Comparison of ENCODE assay signal across 12 mouse cellular contexts in genomic region chr12:40792184-40792650, GRCm38 (mm10).
DNase-seq lines count a peak whose midpoint lies in the region; ATAC-seq and TF ChIP-seq lines count a peak whose summit lies in the region.
"Had no signal": no experiment of that assay in that cellular context is flagged by ENCODE, and none has a peak within 500 bp of the region (broad histone marks: within the 10 kb centered on the region; RNA-seq: fewer than 3 reads in every experiment).

No protein-coding gene starts in this region.

- no peaks in the 10 kb centered on the region for H3K27me3 ChIP-seq in kidney, embryonic 16.5 days (ENCODE audit: insufficient read depth, low read length)
- H3K27me3 ChIP-seq in forebrain, embryonic 13.5 days = peaks cover 5% of the 10 kb centered on the region; the same call in 1 of the 2 replicates
- no peaks in the 10 kb centered on the region for H3K27me3 ChIP-seq in midbrain, embryonic 11.5 days (ENCODE audit: control insufficient read depth, insufficient read depth, low read length)
- no peaks in the 10 kb centered on the region for H3K27me3 ChIP-seq in liver, postnatal 0 days (ENCODE audit: insufficient read depth, low read length)
- H3K27me3 ChIP-seq: intestine, embryonic 15.5 days had no signal

- no peak for ATAC-seq in kidney, embryonic 16.5 days (ENCODE audit: low FRiP score, low TSS enrichment)
- peak; percentile 60 for ATAC-seq in forebrain, embryonic 13.5 days
- peak; percentile 41; the same call in 1 of the 2 replicates for ATAC-seq in midbrain, embryonic 11.5 days (ENCODE audit: low FRiP score)
- no peak for ATAC-seq in liver, postnatal 0 days
- ATAC-seq in monocyte, adult 5-6 weeks (replicated peaks; ENCODE audit: insufficient number of reproducible peaks, low FRiP score, low TSS enrichment, poor library complexity, severe bottlenecking) = no peak
- ATAC-seq: intestine, embryonic 15.5 days had no signal

- H3K4me3 ChIP-seq in kidney, embryonic 16.5 days (ENCODE audit: low read length) = no peak overlapping the region
- H3K4me3 ChIP-seq in cortical plate, adult 2 months (ENCODE audit: insufficient read depth, low read length) = no peak overlapping the region
- H3K4me3 ChIP-seq in forebrain, embryonic 13.5 days = no peak overlapping the region
- no peak overlapping the region for H3K4me3 ChIP-seq in midbrain, embryonic 11.5 days (ENCODE audit: low read depth, low read length)
- no peak overlapping the region for H3K4me3 ChIP-seq in liver, postnatal 0 days (ENCODE audit: low read depth, low read length)
- H3K4me3 ChIP-seq: heart, embryonic 15.5 days; intestine, embryonic 15.5 days had no signal

- peaks cover 18% of the 10 kb centered on the region for H3K4me1 ChIP-seq in kidney, embryonic 16.5 days (ENCODE audit: insufficient read depth, low read length)
- peaks cover 6% of the 10 kb centered on the region for H3K4me1 ChIP-seq in cortical plate, adult 2 months (ENCODE audit: control insufficient read depth, insufficient read depth, low read length)
- H3K4me1 ChIP-seq in forebrain, embryonic 13.5 days = peaks cover 52% of the 10 kb centered on the region
- peaks cover 11% of the 10 kb centered on the region for H3K4me1 ChIP-seq in midbrain, embryonic 11.5 days (ENCODE audit: control insufficient read depth, insufficient read depth, low read length)
- peaks cover 2% of the 10 kb centered on the region; the same call in 1 of the 2 replicates for H3K4me1 ChIP-seq in liver, postnatal 0 days (ENCODE audit: insufficient read depth)

- H3K36me3 ChIP-seq in kidney, embryonic 16.5 days (ENCODE audit: insufficient read depth, low read length) = no peaks in the 10 kb centered on the region
- H3K36me3 ChIP-seq in forebrain, embryonic 13.5 days (ENCODE audit: poor library complexity, severe bottlenecking) = no peaks in the 10 kb centered on the region
- H3K36me3 ChIP-seq in midbrain, embryonic 11.5 days (ENCODE audit: control insufficient read depth, insufficient read depth, low read length) = no peaks in the 10 kb centered on the region
- no peaks in the 10 kb centered on the region for H3K36me3 ChIP-seq in liver, postnatal 0 days (replicated peaks; ENCODE audit: insufficient read depth, low read length)
- H3K36me3 ChIP-seq: heart, embryonic 15.5 days; intestine, embryonic 15.5 days had no signal

- no peak for TF ChIP-seq EP300 in liver, postnatal 0 days (IDR thresholded peaks at IDR 0.05; ENCODE audit: low read depth)

- no peak for DNase-seq in kidney, postnatal 10 days
- DNase-seq in midbrain, embryonic 11.5 days (ENCODE audit: low spot score, missing footprints) = no peak
- no peak for DNase-seq in left cerebral cortex, adult 9 months (ENCODE audit: low spot score in 2 of 2)
- no peak for DNase-seq in liver, postnatal 0 days
- DNase-seq: cerebellum, adult 8-10 months; gastrocnemius, postnatal 25 days had no signal

- no peaks in the 10 kb centered on the region for H3K9me3 ChIP-seq in kidney, embryonic 16.5 days (ENCODE audit: low read length)
- H3K9me3 ChIP-seq in forebrain, embryonic 13.5 days (replicated peaks) = no peaks in the 10 kb centered on the region
- no peaks in the 10 kb centered on the region for H3K9me3 ChIP-seq in midbrain, embryonic 11.5 days (ENCODE audit: control insufficient read depth, low read length)
- no peaks in the 10 kb centered on the region for H3K9me3 ChIP-seq in liver, postnatal 0 days (ENCODE audit: low read length)
- H3K9me3 ChIP-seq: heart, embryonic 15.5 days; intestine, embryonic 15.5 days had no signal

- no peak for TF ChIP-seq POLR2A in cortical plate, adult 2 months (IDR thresholded peaks at IDR 0.05; ENCODE audit: extremely low read depth, insufficient read depth, low read length)

- H3K27ac ChIP-seq in kidney, embryonic 16.5 days (ENCODE audit: low read length) = 0 out of 2 replicates have a peak overlapping the region, but pooled peaks have one; percentile 5
- H3K27ac ChIP-seq in cortical plate, adult 2 months (ENCODE audit: insufficient read depth, low read length) = 0 out of 2 replicates have a peak overlapping the region, but pooled peaks have one; percentile 29
- peak overlapping the region; percentile 3; the same call in 1 of the 2 replicates for H3K27ac ChIP-seq in forebrain, embryonic 13.5 days
- peak overlapping the region; percentile 1; the same call in 1 of the 2 replicates for H3K27ac ChIP-seq in midbrain, embryonic 11.5 days (ENCODE audit: low read depth, low read length)
- no peak overlapping the region for H3K27ac ChIP-seq in liver, postnatal 0 days (ENCODE audit: low read depth)
- H3K27ac ChIP-seq: heart, embryonic 15.5 days; intestine, embryonic 15.5 days had no signal

- no peak overlapping the region for H3K9ac ChIP-seq in kidney, embryonic 16.5 days (replicated peaks; ENCODE audit: low read length)
- H3K9ac ChIP-seq in forebrain, embryonic 13.5 days = no peak overlapping the region
- no peak overlapping the region for H3K9ac ChIP-seq in midbrain, embryonic 11.5 days (ENCODE audit: low read length)
- H3K9ac ChIP-seq in liver, postnatal 0 days (replicated peaks) = no peak overlapping the region
- H3K9ac ChIP-seq: heart, embryonic 15.5 days; intestine, embryonic 15.5 days had no signal

- TF ChIP-seq CTCF in cortical plate, adult 2 months (IDR thresholded peaks at IDR 0.05; ENCODE audit: extremely low read depth, insufficient read depth, low read length) = no peak
- TF ChIP-seq CTCF in liver, postnatal 0 days (IDR thresholded peaks at IDR 0.05; ENCODE audit: low read depth) = no peak

- no peak overlapping the region for H3K4me2 ChIP-seq in kidney, embryonic 16.5 days (replicated peaks; ENCODE audit: low read depth, low read length)
- peak overlapping the region; percentile 9; the same call in 1 of the 2 replicates for H3K4me2 ChIP-seq in forebrain, embryonic 13.5 days
- H3K4me2 ChIP-seq in midbrain, embryonic 11.5 days = 0 out of 2 replicates have a peak overlapping the region, but pooled peaks have one; percentile 11
- H3K4me2 ChIP-seq in liver, postnatal 0 days (ENCODE audit: low read depth, low read length) = no peak overlapping the region
- H3K4me2 ChIP-seq: heart, embryonic 15.5 days; intestine, embryonic 15.5 days had no signal

- 66% methylated on average over 10 of the region's 10 CpGs for WGBS in kidney, embryonic 16.5 days
- WGBS in forebrain, embryonic 13.5 days = 9% methylated on average over 10 of the region's 10 CpGs
- WGBS in midbrain, embryonic 11.5 days = 14% methylated on average over 10 of the region's 10 CpGs
- WGBS in liver, postnatal 0 days (ENCODE audit: insufficient replicate concordance) = 65% methylated on average over 10 of the region's 10 CpGs

Comparison
In these comparisons a context has a peak if more than half of its experiments do, and no peak if none do; other contexts are left out.
1. ATAC-seq: peak in forebrain, embryonic 13.5 days (single experiment) and midbrain, embryonic 11.5 days (single experiment); none in kidney, embryonic 16.5 days (single experiment), liver, postnatal 0 days (single experiment) and monocyte, adult 5-6 weeks (single experiment).
2. H3K4me2 ChIP-seq: peak in forebrain, embryonic 13.5 days (single experiment) and midbrain, embryonic 11.5 days (single experiment); none in kidney, embryonic 16.5 days (single experiment) and liver, postnatal 0 days (single experiment).